Mouse (Mus musculus) embryonic facial prominence, embryonic 11.5 days (tissue): ENCODE measurements at regions not wholly inside any gene's neighbourhood (a gene's known extent, or its start where the extent isn't known, plus 50 kb on each side); places are given as distances from the start of the nearest gene placed in this dataset.

Experiments used
- ATAC-seq: fragments of 200-750 bp; cut with Nextera tagmentation; replicated peaks from 2 replicates; pipeline ENCODE4 v1.8.0; 2017; ENCODE audit warnings: low read depth; ENCODE audit not compliant: insufficient number of reproducible peaks, low FRiP score, low TSS enrichment
- DNase-seq: peaks from one replicate; pipeline ENCODE4 v3.0.0-alpha.2; 2015; ENCODE audit warnings: low spot score
- H3K27ac ChIP-seq: fragments of 300-500 bp; sonication (generic); replicated peaks from 2 replicates; pipeline ENCODE4 v1.5.1; 2014; ENCODE audit warnings: mild to moderate bottlenecking, low read depth, low read length, control low read depth
- H3K27me3 ChIP-seq: fragments of 300-500 bp; sonication (generic); 2 replicates; pipeline ENCODE4 v1.6.1; 2014; ENCODE audit warnings: mild to moderate bottlenecking, low read length, moderate library complexity, mixed read lengths; ENCODE audit not compliant: control insufficient read depth, insufficient read depth
- H3K36me3 ChIP-seq: fragments of 300-500 bp; sonication (generic); replicated peaks from 2 replicates; pipeline ENCODE4 v1.6.1; 2014; ENCODE audit warnings: low read depth, mild to moderate bottlenecking, low read length, moderate library complexity, mixed read lengths; ENCODE audit not compliant: control insufficient read depth, insufficient read depth
- H3K4me1 ChIP-seq: fragments of 300-500 bp; sonication (generic); 2 replicates; pipeline ENCODE4 v1.6.1; 2014; ENCODE audit warnings: low read length, mixed read lengths; ENCODE audit not compliant: control insufficient read depth, insufficient read depth
- H3K4me2 ChIP-seq: fragments of 300-500 bp; sonication (generic); 2 replicates; pipeline ENCODE4 v1.6.1; 2014; ENCODE audit warnings: low read depth, mild to moderate bottlenecking, control low read depth, low read length, moderate library complexity
- H3K4me3 ChIP-seq: fragments of 300-500 bp; sonication (generic); 2 replicates; pipeline ENCODE4 v1.5.1; 2014; ENCODE audit warnings: low read depth, low read length, control low read depth
- H3K9ac ChIP-seq: fragments of 300-500 bp; sonication (generic); replicated peaks from 2 replicates; pipeline ENCODE4 v1.6.1; 2014; ENCODE audit warnings: mild to moderate bottlenecking, control low read depth, low read length
- H3K9me3 ChIP-seq: fragments of 300-500 bp; sonication (generic); replicated peaks from 2 replicates; pipeline ENCODE4 v1.6.1; 2016; ENCODE audit warnings: mild to moderate bottlenecking, low read length, inconsistent platforms, mixed read lengths; ENCODE audit not compliant: control insufficient read depth
- WGBS: fragments of 180-500 bp; shearing (Covaris S2); extraction: QIAGEN DNeasy Blood & Tissue Kit; methylation state at CpG from one replicate; pipeline ENCODE4 v1.1.7; 2014; 5-methylcytosine and 5-hydroxymethylcytosine counted together

GRCm38 (mm10) chr1:167163486-167163885, 121.6 kb downstream of the Uck2 start:
- H3K4me3 ChIP-seq: no peak overlapping the region
- 0 out of 2 replicates have a peak, but pooled peaks have one; percentile 44 for ATAC-seq

GRCm38 (mm10) chr1:167162495-167162894, 122.6 kb downstream of the Uck2 start:
- no peak for ATAC-seq
- DNase-seq: no peak
- WGBS: 72% methylated on average over 8 of the region's 8 CpGs

More at GRCm38 (mm10) chr1:167163486-167163885, 121.6 kb downstream of the Uck2 start:
- Histone ChIP-seq H3K27me3 (no peaks in the 10 kb centered on the region), H3K4me1 (no peaks in the 10 kb centered on the region), H3K4me2 (no peak overlapping the region), H3K36me3 (no peaks in the 10 kb centered on the region), H3K9ac (no peak overlapping the region), H3K9me3 (no peaks in the 10 kb centered on the region), H3K27ac (no peak overlapping the region)
- DNase-seq: no peak
- 25% methylated on average over 3 of the region's 3 CpGs for WGBS

GRCm38 (mm10) chr1:167159536-167159935, 125.6 kb downstream of the Uck2 start:
- 77% methylated on average over 1 of the region's 1 CpGs for WGBS
- no peaks in the 10 kb centered on the region for H3K36me3 ChIP-seq
- ATAC-seq (no peak), DNase-seq (no peak)
- no peak overlapping the region for H3K4me2 ChIP-seq
- H3K27me3 ChIP-seq: no peaks in the 10 kb centered on the region
- no peak overlapping the region for H3K9ac ChIP-seq
- H3K4me1 ChIP-seq: no peaks in the 10 kb centered on the region
- H3K4me3 ChIP-seq: no peak overlapping the region
- H3K9me3 ChIP-seq: no peaks in the 10 kb centered on the region
- no peak overlapping the region for H3K27ac ChIP-seq

More at GRCm38 (mm10) chr1:167162495-167162894, 122.6 kb downstream of the Uck2 start:
- Histone ChIP-seq H3K9ac (no peak overlapping the region), H3K27ac (no peak overlapping the region), H3K4me3 (no peak overlapping the region), H3K27me3 (no peaks in the 10 kb centered on the region), H3K9me3 (no peaks in the 10 kb centered on the region), H3K36me3 (no peaks in the 10 kb centered on the region), H3K4me2 (no peak overlapping the region), H3K4me1 (no peaks in the 10 kb centered on the region)

- no peaks in the 10 kb centered on the region for H3K9me3 ChIP-seq
- no peak overlapping the region for H3K4me3 ChIP-seq
- ATAC-seq (no peak), DNase-seq (no peak)
- no peaks in the 10 kb centered on the region for H3K27me3 ChIP-seq
- 65% methylated on average over 4 of the region's 4 CpGs for WGBS
- H3K36me3 ChIP-seq: no peaks in the 10 kb centered on the region
- H3K4me2 ChIP-seq: no peak overlapping the region
- no peak overlapping the region for H3K27ac ChIP-seq
- no peak overlapping the region for H3K9ac ChIP-seq
- H3K4me1 ChIP-seq: no peaks in the 10 kb centered on the region
These were observed 132.7 kb downstream of the Uck2 start for GRCm38 (mm10) chr1:167152442-167152841.

- no peak for DNase-seq
- no peaks in the 10 kb centered on the region for H3K27me3 ChIP-seq
- no peaks in the 10 kb centered on the region for H3K4me1 ChIP-seq
- no peak for ATAC-seq
- no peaks in the 10 kb centered on the region for H3K36me3 ChIP-seq
- H3K4me3 ChIP-seq: no peak overlapping the region
- no peaks in the 10 kb centered on the region for H3K9me3 ChIP-seq
- no peak overlapping the region for H3K4me2 ChIP-seq
- 86% methylated on average over 3 of the region's 3 CpGs for WGBS
- no peak overlapping the region for H3K27ac ChIP-seq
- H3K9ac ChIP-seq: no peak overlapping the region
These were observed 140.8 kb downstream of the Uck2 start for GRCm38 (mm10) chr1:167144335-167144734.

GRCm38 (mm10) chr1:167143797-167144196, 141.3 kb downstream of the Uck2 start:
- H3K4me2 ChIP-seq: no peak overlapping the region
- ATAC-seq: no peak

More at GRCm38 (mm10) chr1:167143797-167144196, 141.3 kb downstream of the Uck2 start:
- Histone ChIP-seq H3K36me3 (no peaks in the 10 kb centered on the region), H3K9me3 (no peaks in the 10 kb centered on the region), H3K27me3 (no peaks in the 10 kb centered on the region), H3K27ac (no peak overlapping the region), H3K4me1 (no peaks in the 10 kb centered on the region), H3K9ac (no peak overlapping the region), H3K4me3 (no peak overlapping the region)
- DNase-seq: no peak
- 86% methylated on average over 4 of the region's 4 CpGs for WGBS
